Mouse (Mus musculus): Measurements from ENCODE around the gene Ptar1.

GRCm38 (mm10) chr19:23764051-23764450 is 76.8 kb downstream of the Ptar1 start:
- TF ChIP-seq MAFK (IDR thresholded peaks at IDR 0.05; ENCODE audit: insufficient read depth, low read depth, low read length) (no peak), ZC3H11A (IDR thresholded peaks at IDR 0.05; ENCODE audit: borderline replicate concordance, low read depth, low read length) (no peak), ZNF384 (IDR thresholded peaks at IDR 0.05; ENCODE audit: low read depth, low read length) (no peak), HCFC1 (IDR thresholded peaks at IDR 0.05; ENCODE audit: borderline replicate concordance, insufficient read depth, low read length) (no peak)
